Mouse (Mus musculus) frontal cortex, postnatal 14 days (tissue): ENCODE measurements around the gene Shank2.

Experiments used
- DNase-seq, 2 experiments: peaks; one replicate each; pipeline ENCODE4 v3.0.0; 2022; ENCODE audit warnings: low spot score in 2 of 2

Gene Shank2

DNA sequence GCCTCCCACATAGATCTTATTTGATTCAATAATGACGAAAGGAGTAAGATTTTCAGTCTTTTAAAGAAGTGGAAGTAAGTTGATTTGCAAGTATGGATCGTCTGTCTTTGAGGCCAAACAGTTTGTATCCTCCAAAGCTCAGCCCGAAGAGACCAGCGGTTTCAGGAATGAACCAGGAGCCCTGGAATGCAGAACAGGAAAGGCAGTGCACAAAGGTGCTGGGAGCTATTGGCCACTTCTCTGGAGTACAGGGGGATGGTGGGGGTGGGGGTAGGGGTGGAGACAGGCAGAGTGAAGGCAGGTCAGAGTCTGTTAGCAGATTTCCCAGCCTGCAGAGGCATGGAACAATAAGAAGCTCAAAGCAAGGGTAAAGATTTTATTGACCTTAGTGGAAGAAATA lies 471.8 kb downstream of the Shank2 start:
- DNase-seq, result no peak
